Mouse (Mus musculus) heart, postnatal 0 days (tissue): ENCODE results near the gene Nradd.

ENCODE experiments used
- CTCF ChIP-seq: IDR thresholded peaks from 2 replicates; pipeline ENCODE4 v1.5.1; 2016; ENCODE audit warnings: antibody characterized with exemption, control low read depth, low read depth
- EP300 ChIP-seq: IDR thresholded peaks from 2 replicates; pipeline ENCODE4 v1.6.1; 2016; ENCODE audit warnings: antibody characterized with exemption, low read depth

DNA sequence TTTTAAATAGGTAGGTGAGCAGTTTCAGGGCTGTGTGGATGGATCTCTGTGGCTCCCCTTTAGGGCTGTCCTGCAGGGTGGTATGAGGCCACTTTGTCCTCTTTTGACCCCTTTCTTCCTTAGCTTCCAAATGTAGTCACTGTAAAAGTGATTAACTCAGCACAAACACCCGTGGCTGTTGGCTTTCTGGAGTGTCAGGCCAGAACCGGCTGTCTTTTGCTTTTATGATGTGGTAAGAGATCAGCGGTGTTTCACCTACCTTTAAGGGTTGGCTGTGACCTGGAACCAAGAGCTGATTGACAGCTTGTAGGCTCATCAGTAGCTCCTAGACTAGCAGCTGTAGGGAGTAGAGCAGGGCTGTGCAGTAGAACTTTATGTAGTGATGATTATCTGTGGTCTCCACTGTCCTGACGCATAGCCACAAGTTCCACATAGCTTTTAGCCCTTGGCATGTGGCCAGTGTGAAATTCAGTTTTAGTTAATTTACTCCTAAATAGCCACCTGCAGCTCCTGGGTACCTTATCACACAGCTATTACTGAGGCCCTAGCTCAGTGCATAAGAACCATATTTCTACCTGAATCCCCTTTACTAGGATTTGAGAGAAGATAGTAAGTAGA is 43.1 kb upstream of the Nradd start:
- no peak for TF ChIP-seq CTCF
- TF ChIP-seq EP300 = no peak
